Mouse (Mus musculus): ENCODE data around the gene Synpo2. TPM values are rescaled to one million over a fixed set of nuclear protein-coding genes. Genes with fewer than 3 reads are reported as not detected.

Synpo2 gene
- total RNA-seq, 2 experiments from 2014 or later: 0.04 TPM

DNA sequence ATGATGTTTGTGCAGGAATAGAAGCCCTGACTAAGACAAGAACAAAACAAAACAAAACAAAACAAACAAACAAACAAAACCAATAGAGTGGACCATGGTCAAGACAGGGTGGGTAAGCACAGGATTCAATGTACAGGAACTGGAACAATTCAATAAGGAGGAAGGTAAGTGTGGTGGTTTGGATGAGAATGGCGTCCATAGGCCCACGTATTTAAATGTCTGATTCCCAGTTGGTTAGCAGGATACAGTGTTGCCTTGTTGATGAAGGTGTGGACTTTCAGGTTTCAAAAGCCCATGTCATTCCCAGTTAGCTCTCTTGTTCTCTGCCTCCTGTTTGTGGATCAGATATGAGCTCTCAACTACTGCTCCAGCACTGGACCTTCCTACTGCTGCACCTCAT is 140.8 kb downstream of the Synpo2 start:
- no peak for ATAC-seq (ENCODE audit: poor library complexity, severe bottlenecking)

DNA sequence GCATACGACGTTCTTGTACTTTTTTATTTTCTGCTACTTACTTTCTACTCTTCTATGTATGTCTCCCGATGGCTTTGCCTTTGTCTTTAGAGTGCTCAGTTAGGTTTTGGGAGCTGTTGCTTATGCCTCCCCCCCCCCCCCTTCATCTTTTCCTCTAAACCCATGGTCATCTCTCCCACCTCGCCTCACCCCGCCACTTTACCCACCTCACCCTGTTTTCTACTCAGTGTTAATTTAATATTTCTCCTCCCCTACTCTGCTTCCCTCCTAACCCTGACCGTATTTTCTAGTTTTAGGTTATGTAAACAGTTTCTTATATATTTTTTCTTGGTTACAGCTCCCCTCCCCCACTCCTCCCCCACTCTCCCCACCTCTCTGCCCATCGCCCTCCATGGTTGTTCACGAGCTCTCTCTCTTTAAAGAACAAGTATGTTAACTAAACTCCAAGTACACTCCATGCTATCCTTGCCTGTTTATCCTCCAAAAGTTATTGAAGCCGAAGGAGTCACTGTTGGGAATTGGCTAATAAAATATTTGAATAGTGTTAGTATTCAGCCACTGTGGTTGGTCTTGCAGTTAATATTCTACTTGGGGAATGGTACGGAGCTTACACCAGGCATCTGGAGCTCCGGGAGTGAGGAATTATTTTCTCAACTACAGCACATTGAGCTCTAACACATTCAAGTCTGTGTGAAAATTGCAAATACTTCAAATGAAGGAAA is 142.1 kb downstream of the Synpo2 start:
- no peak for ATAC-seq (ENCODE audit: poor library complexity, severe bottlenecking)

DNA sequence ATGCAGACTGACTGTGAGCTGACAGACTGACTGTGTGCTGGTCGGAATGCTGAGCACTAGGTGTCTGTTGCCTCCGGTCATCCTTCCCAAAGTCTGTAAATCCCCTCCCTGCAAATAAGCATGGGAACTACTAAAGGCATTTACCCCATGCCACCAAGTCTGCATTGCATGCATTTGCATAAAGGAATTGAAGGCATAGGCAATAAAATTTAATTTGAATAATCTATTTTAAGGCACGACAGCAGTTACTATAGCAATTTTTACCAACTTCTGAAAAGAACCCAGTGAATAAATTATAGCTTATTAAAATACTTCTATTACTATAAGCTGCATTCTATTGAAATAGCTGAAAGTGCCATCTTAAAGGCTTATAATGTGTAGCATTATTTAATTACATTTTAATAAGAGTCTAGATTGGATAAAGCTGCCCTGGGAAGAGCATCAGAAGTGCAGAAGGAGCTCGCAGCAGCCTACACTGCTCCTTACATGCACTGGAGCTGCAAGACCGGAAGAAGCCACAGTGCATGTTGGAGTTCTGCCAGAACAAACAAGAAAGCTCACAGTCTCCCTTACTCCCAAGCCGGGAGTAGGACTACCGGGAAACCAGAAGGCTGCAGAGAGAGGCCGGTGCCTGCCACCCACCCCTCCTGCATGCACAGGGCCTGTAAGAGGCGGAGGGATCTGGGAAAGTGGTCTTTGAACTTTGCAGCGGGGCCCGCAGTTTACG is 142.9 kb downstream of the Synpo2 start:
- ATAC-seq (ENCODE audit: poor library complexity, severe bottlenecking): no peak

DNA sequence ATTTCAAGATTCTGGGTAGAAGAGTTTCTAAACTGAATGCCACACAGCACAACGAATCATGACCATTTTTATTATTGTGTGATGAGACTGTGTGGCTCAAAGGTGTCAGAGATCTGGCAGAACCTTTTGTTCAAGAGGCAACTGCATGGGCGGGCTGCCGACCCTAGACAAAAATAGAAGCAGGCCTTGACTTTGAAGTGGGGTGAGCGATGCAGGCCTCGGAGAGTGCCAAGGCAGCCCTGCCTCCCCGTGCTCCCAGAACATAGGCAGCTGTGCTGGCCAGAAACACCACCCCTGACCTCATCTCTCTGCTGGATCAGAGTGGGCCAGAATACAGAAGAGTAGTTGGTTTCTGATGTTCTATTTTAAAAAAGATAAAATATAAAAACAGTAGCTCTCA is 143.5 kb downstream of the Synpo2 start:
- no peak for ATAC-seq (ENCODE audit: poor library complexity, severe bottlenecking)

DNA sequence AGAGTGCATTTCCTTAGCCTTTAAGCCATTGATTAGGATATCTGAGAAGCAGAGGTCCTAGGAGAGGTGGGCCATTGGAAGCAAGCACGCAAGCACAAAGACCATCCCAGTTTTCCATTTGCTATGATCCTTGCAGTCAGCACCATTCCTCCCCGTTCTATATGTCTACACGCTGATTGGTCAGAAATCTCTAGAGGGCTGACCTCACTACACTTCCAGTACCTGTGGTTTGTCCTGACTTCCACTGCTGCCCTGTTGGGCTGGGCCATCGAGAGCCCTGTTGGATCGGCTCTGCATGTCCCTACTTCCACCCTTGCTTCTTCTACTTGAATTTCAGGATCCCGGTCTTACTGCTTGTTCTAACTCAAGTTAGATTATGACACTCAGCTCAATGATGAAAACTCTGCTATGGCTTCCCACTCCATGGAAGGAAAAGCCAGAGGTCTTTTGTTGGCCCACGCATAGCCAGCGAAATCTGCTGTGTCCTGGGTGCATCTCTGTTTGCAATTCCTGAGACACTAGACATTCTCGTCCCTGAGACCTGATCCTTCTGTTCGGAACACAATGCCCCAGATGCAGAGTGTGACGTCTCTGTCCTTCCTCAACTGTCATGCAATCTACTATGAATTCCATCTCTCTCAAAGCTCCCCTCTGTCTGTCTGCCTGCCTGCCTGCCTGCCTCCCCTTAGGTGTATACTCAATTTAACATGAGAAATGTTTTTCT is 146.5 kb downstream of the Synpo2 start:
- ATAC-seq (ENCODE audit: poor library complexity, severe bottlenecking): no peak

DNA sequence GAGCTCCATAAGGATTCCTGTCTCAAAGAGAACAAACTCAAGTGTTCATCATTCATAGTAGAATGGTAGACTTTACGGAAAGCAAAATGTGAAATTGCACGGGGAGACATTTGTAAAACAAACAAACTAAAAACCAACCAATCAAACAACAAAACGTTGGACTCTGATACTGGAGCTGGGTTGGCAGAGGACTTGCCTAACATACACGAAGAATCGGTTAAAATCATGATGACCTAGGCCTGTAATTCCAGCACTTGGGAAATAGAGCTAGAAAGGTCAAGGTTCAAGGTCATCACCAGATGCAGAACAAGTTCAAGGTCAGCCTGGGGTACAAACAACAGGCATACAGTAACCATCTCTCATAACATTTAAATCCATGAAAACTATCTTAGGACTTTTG is 147.7 kb downstream of the Synpo2 start:
- ATAC-seq (ENCODE audit: poor library complexity, severe bottlenecking): no peak

DNA sequence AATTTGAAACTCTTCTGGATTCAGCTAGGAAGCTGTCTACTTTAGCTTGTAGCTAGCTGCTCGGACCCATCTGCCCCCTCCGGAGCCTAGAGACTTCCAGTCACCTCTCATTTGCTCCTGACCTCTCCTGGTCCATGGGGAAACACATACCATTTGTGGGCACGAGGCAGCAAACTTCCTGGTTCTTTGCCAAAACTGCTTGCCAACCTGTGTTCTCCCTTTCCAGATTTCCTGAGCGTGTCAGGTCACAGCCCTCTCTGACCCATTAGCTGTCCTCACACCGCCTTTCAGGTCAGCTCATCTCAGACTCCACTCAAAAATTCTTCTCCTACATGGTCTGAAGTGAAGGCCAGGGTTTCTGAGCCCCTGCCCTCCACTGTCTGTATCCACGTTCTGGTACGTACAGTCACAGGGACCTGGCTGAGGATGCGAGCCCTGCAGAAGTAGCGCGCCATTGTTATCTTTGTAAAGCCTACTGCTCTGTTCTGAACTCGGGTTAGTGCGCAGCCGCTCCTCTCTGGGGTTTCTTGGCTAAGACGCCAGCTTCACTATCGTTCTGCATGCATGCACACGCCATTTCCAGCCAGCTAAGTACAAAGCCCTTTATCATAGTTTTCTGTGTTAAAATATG is 150.0 kb downstream of the Synpo2 start:
- ATAC-seq (ENCODE audit: poor library complexity, severe bottlenecking): no peak

DNA sequence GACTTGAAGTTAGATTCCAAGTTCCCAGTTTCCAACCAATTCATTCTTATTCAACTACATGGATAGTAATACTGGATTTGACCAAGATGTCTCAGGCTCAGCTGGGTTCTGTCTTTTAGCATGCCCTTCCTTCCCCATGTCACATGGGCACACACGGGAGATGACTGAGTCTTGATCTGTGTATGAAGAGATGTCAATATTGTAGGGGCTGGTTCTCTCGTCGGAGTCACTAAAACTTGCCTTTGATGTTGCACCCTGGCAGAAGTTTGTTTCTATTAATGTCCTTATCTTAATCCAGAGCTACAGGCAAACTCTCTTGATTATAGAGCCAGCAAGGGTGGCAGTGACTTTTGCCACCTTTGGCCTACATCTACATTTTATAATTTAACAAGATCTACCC is 154.3 kb downstream of the Synpo2 start:
- no peak for ATAC-seq (ENCODE audit: poor library complexity, severe bottlenecking)

DNA sequence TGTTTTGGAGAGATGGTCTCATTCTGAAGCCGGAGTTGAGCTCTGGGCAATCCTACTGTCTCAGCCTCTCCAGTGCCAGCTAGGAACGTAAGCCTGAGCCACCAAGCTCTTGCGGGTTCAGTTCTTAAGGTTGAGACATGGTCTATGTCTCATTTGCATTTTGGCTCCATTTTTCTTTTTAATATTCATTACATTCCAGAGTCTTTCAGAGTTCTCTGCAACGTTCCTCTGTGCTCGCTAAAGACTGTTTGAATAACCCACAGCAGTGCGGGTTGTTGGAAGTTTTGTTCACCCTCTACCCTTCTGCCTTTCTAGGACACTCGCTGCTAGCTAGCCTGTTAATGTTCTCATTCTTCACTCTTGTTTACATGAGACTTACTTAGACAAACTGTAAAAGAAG is 155.0 kb downstream of the Synpo2 start:
- no peak for ATAC-seq (ENCODE audit: poor library complexity, severe bottlenecking)

DNA sequence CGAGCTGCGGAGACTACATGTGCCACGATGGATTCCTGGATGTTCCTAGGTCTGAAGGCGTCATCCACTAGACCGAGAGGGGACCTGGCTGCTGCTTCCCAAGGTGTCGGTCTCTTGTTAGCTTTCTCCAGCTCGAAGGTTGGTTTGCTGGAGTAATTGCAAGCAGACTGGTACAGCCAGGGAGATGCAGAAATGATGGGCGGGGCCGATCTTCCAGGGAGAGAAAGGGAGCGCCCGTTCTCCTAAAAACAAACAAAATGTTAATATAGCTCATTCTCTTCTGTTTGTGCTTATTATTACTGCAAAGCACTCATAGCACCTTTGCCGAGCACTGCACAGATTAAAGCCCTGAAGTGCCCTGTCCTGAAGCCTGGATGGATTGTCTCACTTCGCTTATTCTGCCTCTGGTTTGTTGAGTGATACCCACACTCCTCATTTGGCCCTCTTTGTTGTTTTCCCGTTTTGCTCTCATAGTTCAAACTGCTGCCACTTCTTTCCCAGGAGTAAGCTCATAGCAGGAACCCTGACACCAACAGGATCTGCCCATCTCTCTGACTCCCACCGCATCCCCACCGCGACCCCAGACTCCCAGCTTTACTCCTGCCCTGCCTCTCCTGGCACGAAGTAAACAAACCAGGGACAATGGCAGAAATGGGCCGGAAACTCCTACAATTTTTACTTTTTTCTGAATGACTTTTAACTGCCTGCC is 155.8 kb downstream of the Synpo2 start:
- ATAC-seq (ENCODE audit: poor library complexity, severe bottlenecking): no peak

DNA sequence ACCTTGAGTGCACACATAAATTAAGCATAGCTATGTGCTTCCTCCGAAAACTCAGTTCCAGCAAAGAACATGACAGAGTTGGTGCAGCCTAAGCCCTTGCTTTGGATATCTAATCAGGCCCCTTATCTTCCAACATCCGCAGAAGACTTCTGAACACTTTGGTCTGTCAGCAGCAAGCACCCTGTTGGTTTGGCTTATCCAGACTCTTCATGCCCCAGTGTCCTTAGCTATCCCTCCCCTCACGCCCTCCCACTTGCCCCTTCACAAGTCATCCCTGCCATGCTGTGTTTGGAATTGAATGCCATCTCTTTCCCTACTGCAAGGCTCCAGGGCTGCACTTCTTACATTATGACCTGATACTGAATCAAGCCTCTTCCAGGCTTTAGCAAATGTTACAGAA is 160.2 kb downstream of the Synpo2 start:
- ATAC-seq (ENCODE audit: poor library complexity, severe bottlenecking): no peak

DNA sequence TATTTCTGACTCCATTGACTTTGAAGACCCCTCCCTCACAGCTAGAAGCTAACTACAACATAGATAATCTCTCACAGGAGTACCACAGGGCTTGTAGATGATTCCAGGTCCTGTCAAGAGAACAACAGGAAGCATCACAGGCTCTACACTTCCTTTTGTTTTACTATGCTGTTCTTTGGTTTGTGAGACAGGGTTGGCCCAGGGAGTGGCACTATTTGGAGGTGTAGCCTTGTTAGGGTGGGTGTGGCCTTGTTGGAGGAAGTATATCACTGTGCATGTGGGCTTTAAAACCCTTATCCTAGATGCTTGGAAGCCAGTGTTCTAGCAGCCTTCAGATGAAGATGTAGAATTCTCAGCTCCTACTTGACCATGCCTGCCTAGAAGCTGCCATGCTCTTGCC is 160.9 kb downstream of the Synpo2 start:
- no peak for ATAC-seq (ENCODE audit: poor library complexity, severe bottlenecking)

DNA sequence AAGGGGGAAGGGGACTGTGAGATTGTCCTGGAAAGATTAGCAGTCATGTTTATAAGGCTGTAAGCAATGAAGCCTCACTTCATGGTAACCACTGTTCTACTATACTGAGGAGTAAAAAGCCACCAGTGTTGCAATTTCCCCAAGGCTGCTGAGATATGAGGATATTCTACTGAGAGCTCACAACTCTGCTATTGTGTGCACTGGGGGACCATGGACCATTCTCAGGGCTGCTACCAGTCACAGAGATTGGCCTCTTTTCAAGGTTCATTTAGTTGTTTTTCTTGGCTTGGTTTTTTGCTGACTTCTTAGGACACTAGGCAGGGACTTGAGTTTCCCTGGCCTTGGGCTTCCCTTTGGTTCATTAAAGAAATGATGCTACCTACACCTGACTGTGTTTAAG is 162.6 kb downstream of the Synpo2 start:
- ATAC-seq (ENCODE audit: poor library complexity, severe bottlenecking): no peak

DNA sequence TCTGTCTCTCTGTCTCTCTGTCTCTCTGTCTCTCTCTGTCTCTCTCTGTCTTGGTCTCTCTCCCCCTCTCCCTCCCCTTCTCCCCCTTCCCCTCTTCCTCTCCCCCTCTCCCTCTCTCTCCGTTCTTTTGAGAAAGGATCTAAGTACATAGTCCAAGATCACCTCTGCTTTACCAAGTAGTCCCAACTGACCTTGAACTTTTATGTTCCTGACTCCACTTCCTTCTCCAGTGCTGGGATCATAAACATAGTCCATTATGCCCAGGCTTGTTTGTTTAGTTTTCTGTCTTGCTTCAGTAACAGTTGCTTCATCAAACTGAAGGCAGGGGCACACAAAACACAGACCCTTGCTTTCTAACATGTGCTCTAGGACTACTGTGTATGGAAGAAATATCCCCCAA is 163.5 kb downstream of the Synpo2 start:
- no peak for ATAC-seq (ENCODE audit: poor library complexity, severe bottlenecking)

DNA sequence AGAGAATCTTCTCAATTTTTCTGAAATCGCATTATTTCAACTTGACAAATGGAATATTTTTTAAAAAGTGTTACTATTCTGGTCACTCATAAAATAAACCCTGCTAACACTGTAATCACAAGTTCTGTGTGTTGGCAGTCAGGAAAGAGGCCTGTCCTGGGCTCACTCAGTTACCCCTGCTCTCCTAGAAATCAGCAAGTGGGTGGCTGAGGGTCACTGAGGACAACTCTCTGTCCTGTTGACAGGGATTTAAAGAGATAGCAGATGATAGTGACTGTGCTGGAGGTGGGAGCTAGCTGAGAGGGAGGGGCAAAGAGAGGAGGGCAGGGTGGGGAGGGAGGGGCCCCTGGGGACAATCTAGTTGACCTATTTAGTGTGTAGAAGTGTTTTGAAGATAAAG is 165.0 kb downstream of the Synpo2 start:
- ATAC-seq (ENCODE audit: poor library complexity, severe bottlenecking): no peak

DNA sequence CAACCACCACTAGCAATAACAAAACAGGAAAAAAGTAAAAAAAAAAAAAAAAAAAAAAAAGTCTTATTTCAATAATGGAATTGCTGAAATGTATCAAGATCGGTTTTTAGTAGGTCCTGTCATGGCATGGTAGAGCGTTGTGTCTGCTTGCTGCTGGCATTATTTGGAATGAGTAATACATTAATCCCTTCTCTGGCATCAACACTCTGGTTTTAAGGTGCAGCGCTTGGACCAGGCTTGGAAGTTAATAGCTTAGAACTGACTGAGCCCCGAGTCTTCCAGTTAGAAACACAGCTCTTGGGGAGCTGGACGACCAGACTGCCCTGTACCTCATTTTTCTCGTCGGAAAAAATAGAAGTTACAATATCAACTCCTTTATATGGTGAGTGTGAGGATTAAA is 169.1 kb downstream of the Synpo2 start:
- no peak for ATAC-seq (ENCODE audit: poor library complexity, severe bottlenecking)

DNA sequence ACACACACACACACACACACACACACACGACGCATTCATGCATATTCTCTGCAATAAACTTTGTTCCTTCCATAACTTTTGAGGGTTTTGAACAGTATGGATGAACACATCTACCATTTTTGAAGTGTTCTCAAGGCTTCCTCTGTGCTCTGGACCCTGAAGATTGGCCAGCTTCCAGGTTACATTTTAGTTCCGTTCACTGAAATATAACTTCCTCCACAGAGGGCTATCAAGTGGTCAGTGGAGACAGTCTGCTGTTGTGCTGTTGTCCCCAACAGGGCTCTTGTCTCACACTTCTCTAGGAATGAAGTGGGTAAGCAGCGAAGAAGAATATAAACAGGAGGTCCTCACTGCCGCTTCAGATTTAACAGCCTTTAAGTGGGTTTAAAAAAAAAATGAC is 170.5 kb downstream of the Synpo2 start:
- ATAC-seq (ENCODE audit: poor library complexity, severe bottlenecking): no peak

DNA sequence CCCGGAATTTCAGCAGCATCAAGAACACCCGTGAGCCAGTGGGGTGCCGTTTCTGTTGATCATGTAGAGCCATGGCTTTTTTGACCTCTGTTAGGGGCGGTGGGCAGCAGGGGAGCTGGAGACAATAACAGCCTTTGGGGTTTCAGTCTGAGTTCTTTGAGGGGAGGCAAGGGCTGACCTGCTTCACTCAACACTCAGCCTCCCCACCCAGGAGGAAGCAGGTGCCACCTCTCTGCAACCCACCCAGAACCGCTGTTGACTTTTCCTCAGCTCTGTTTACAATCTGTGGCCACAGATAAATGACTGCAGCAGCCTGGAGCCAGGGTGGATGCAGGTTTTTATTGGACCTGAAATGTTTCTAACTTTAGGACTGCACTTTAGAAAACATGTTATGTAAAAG is 171.8 kb downstream of the Synpo2 start:
- ATAC-seq (ENCODE audit: poor library complexity, severe bottlenecking): no peak

DNA sequence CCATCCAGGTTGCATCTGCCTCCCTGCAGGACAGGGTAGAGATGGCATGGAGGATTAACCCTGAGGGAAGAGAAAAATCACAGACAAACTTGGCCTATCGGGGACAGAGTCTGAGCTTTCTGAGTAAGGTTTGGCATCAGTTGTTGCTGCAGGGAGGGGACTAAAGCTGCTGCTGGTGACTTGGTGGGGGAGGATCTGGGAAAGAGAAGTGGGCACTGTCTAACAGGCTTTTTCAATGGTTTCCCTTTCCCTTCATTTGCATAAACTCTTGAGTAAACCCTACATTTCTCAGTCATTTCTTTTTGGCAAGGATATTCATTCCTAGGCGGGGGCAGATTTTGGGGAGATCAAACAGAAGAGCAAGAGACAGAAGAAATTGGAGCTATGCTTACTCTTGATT is 174.0 kb downstream of the Synpo2 start:
- peak; percentile 61 for ATAC-seq (ENCODE audit: poor library complexity, severe bottlenecking)

DNA sequence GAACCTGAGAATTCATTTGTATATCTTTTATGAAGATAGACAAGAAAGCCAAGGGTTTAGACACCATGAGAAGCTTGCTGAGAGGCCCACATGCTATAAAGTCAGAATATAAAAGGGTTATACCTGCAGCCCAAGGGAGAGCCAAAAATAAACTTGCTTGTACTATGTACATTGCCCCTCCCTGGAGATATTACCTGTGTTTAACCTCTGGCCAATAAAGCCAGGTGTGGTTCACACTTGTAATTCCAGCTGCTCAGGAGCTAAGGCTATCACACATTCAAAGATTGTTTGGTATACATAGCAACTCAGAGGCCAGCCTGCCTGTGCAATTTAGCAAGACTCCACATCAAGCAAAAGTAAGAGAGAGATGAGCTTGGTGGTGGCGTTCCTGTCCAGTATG is 177.1 kb downstream of the Synpo2 start:
- no peak for ATAC-seq (ENCODE audit: poor library complexity, severe bottlenecking)

DNA sequence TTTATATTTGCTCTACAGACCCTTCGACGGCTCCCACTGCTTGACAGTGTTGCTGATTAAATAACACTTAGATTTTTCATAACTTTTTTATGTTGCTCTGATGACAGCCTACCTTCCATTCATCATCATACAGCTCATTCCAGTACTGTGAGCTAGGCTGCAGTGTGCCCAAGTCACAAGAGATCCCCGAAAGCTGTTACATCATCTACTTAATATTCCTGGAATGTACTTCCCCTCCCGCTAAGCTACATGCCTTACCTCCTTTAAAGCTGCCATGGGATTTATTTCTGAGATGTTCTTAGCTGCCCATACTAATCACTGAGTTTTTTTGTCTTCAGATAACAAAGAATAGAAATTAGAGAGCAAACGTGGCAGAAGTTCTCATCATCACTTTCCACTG is 181.8 kb downstream of the Synpo2 start:
- no peak for ATAC-seq (ENCODE audit: poor library complexity, severe bottlenecking)
